Mouse (Mus musculus): Measurements from ENCODE around the gene Pycr2. TPM values are rescaled to one million over a fixed set of nuclear protein-coding genes. Genes with fewer than 3 reads are reported as not detected.
"Not testable (repeated sequence)": the region's sequence is repeated elsewhere in the genome, so short reads cannot be mapped to it uniquely, and the experiment has no call there.

Pycr2 gene
- total RNA-seq, 1 experiment from 2014 or later = 14.3 TPM

DNA sequence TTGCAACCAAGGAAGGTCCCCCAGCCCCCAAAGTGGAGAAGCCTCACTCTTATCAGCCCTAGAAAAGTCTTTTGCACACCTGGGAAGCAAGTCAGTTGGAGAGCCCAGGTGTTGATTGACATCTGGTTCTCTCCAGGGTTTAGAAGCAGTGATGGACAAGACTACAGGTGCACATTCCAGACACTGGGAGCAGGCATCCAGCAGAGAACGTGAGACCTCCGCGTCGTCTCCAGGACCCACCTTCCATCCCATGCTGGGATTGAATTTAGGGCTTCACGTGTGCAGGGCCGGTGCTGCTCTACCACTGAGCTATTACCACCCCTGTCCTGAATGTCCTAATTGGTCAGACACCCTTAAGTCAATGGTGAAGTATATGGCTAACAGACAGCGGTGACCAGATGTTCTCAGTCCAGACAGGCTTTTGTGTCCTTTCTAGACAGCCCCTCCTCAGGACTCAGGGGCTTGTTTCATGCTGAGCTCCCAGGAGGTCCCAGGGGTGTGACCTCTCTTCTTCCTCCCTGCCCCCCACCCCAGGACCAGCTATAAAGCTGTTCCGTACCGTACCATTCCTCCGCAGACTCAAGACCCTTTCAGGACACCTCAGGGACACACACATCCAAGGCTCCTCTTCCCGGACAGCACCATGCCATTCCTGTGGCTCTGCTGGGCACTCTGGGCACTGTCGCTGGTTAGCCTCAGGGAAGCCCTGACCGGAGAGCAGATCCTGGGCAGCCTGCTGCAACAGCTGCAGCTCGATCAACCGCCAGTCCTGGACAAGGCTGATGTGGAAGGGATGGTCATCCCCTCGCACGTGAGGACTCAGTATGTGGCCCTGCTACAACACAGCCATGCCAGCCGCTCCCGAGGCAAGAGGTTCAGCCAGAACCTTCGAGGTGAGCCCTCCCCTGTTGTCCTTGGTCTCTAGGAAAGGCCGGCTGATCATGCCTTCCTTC is 30.6 kb downstream of the Pycr2 start, which contains the start of gene Lefty1:
TSS of gene Lefty1 (plus strand) at position 556 of the 953 bp plus-strand sequence.
- ATAC-seq (replicated peaks; ENCODE audit: insufficient number of reproducible peaks, low FRiP score, low TSS enrichment, poor library complexity, severe bottlenecking) = no peak

DNA sequence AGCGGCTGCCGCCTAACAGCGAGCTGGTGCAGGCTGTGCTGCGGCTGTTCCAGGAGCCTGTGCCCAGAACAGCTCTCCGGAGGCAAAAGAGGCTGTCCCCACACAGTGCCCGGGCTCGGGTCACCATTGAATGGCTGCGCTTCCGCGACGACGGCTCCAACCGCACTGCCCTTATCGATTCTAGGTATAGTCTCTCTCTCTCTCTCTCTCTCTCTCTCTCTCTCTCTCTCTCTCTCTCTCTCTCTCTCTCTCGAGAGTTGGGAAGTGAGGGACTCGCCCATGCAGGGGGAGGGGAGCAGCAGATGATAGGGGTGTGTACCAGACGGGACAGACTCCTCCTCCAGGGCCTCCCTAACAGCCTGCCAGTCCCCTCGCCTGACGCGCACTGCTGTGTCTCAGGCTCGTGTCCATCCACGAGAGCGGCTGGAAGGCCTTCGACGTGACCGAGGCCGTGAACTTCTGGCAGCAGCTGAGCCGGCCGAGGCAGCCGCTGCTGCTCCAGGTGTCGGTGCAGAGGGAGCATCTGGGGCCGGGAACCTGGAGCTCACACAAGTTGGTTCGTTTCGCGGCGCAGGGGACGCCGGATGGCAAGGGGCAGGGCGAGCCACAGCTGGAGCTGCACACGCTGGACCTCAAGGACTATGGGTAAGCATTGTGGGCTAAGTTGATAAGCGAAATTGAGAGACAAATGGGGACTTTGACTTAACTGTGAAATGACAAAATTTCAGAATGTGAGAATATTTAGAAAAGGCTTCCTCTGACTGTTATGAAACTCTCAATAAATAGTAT is 32.7 kb downstream of the Pycr2 start:
- peak; percentile 40; the same call in 1 of the 2 replicates for ATAC-seq (replicated peaks; ENCODE audit: insufficient number of reproducible peaks, low FRiP score, low TSS enrichment, poor library complexity, severe bottlenecking)

DNA sequence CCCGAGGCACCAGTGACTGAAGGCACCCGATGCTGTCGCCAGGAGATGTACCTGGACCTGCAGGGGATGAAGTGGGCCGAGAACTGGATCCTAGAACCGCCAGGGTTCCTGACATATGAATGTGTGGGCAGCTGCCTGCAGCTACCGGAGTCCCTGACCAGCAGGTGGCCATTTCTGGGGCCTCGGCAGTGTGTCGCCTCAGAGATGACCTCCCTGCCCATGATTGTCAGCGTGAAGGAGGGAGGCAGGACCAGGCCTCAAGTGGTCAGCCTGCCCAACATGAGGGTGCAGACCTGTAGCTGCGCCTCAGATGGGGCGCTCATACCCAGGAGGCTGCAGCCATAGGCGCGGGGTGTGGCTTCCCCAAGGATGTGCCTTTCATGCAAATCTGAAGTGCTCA is 33.5 kb downstream of the Pycr2 start:
- not testable (repeated sequence) for ATAC-seq (replicated peaks; ENCODE audit: insufficient number of reproducible peaks, low FRiP score, low TSS enrichment, poor library complexity, severe bottlenecking)

DNA sequence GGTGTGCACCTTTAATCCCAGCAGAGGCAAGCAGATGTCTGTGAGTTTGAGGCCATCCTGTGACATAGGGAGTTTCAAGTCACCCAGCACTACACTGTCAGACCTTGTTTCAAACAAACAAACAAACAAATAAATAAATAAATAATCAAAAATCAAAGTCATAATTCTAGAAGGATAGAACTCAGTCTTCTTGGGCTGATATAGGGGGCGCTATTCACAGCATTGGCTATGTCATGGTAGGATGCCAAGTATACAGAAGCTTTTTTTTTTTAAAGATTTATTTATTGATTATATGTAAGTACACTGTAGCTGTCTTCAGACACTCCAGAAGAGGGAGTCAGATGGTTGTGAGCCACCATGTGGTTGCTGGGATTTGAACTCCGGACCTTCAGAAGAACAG is 34.7 kb downstream of the Pycr2 start:
- ATAC-seq (replicated peaks; ENCODE audit: insufficient number of reproducible peaks, low FRiP score, low TSS enrichment, poor library complexity, severe bottlenecking) = not testable (repeated sequence)

DNA sequence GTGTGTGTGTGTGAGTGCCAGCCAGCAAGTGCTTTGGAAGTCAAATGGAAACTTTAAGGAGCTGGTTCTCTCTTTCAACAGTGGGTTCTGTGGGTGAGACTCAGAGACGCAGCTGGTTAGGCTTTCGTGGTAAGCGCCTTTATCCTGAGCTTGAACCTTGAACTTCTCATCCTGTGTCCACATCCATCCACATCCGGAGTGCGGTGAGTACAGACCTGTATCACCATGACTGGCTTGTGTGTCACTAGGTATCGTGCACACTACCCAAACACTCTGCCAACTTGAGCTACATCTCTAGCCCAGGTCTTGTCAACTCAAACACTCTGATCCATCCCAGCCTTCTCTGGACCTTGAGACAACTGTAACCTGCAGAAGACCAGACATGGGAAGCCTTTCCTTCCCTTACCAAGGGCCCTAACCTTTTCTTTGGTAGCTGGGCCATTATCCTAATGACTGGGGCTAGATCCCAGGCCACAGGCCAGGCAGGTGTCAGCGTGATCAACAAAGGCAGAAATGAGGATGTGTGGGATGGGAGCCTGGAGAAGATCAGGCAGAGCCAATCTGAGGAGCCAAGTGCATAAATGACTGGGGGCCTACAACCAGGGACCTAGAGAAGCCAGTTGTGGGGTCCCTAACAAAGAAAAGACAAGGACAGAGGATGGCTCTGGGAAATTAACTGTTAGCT is 36.8 kb downstream of the Pycr2 start:
- ATAC-seq (replicated peaks; ENCODE audit: insufficient number of reproducible peaks, low FRiP score, low TSS enrichment, poor library complexity, severe bottlenecking) = no peak

DNA sequence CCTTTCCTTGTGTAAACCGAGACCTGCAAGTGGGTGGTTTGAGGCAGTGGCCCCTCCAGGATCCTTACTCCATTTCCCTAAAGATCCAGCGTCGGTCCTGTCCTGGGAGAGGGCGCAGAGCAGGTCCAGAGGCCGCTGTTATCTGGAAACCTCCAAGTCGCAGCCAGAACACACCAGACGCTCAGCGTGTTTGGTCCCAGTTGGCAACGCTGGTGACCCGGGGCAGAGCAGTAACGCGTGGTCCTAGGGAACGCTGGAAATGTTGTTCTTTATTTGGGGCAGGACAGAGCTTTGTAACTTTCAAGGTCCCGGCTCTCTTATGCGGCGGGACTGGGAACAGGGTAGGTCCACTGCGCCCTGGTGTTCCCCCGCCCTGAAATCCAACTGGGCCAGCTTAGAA is 37.6 kb downstream of the Pycr2 start:
- ATAC-seq (replicated peaks; ENCODE audit: insufficient number of reproducible peaks, low FRiP score, low TSS enrichment, poor library complexity, severe bottlenecking) = no peak

DNA sequence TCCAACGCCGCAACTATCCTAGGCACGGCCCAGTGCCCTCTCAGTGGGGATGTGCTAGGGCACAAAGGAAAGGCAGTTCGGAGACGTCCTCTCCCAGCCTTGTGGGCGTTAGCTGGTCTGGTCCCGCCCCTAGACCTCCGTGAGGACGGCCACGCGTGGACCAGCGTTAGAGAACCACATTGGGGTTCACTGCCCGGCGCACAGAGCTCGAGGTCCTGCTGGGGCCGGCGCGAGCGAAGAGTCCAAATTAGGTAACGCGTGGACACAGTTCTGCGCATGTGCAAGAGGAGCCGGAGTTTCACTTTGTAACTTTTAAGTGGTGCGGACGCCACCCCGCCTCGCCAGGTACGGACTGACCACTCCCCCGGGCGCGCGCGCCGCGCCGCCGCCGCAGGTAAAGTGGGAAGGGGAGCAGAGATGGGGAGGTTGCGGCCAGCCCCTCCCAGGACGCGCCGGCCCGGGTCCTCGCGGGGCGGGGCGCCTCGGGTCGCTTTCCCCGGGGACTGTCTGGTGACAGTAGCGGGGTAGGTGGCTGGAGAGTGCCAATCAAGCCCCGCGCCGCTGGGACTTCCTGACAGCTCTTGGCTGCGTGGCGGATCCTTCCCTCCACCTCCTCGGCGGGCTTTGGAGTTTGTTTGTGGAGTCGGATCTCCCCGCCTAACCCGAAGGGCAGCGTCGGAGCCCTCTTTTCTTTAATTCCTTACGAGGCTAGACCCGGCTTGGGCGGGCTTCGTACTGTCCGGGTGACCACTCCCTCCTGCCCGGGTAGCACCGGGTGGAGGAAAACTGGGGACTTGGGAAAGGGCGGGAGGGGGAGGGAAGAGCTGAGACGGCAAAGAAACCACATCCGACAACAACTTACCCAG is 38.3 kb downstream of the Pycr2 start, which contains the start of gene Tmem63a:
TSS of gene Tmem63a (plus strand) at position 179 of the 866 bp plus-strand sequence.
- ATAC-seq (replicated peaks; ENCODE audit: insufficient number of reproducible peaks, low FRiP score, low TSS enrichment, poor library complexity, severe bottlenecking) = peak; percentile 54

DNA sequence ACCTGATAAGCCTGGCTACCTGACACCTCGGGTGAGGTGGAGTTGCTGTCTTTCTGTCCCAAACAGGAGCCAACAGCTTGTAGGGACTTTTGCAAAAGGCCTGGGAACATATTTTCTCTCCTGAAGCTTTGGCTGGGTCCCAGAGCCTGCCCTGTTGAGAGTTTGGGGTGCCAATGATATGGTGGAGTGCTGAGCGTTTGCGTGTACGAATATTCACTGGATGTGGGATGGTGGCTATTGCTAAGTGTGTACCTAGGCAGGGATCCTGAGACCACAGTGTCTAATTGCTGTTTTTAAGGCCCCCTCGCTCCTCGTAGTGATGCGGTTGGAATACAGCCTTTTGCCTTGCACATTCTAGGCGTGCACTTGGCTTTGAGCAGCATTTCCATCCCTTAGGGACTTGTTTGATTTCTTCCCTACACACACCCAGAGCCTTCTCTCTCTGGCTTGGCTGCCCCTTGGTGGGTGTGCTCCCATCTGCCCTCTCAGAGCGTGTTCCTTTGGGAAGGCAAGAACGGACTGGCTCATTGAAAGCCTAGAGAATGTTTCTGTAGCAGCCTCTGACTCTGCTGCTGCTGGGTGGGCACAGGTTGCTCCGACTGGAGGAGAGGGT is 39.0 kb downstream of the Pycr2 start:
- ATAC-seq (replicated peaks; ENCODE audit: insufficient number of reproducible peaks, low FRiP score, low TSS enrichment, poor library complexity, severe bottlenecking) = no peak

DNA sequence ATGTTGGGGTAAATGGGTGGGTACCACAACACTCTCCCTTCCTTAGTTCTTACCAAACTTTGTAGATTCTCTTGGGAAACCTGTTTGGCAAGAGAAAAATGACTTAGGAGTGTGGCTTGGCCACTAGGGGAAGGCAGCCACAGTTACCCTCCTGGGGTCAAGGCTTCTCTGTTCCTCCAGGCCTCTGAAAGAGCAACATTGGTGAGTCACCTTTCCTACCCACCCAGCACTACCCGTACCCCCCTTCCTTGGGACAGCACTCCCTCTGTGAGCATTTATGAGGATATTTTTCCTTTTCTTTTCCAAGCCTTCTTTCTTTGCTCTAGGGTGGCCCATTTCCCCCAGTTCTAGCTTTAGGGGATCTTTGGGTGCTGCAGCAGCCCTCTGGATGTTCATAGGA is 39.8 kb downstream of the Pycr2 start:
- no peak for ATAC-seq (replicated peaks; ENCODE audit: insufficient number of reproducible peaks, low FRiP score, low TSS enrichment, poor library complexity, severe bottlenecking)

DNA sequence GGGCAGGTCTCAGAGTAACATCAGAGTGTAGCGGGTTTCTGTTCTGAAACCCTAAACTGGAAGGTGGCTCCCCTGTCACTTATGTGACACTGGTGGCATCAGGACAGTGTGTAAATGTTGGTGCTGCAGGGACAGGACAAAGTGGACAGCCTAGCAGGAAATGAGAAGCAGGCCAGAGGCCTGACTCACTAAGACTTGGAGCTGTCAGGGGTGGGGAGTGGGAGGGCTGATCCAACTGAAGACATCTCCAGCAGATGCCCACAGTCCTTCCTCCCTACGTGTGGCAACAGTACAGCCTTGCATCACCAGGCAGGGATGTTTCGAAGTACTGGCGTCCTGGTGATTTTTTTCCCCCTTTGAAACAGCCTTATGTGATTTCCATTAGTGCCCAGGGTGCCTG is 40.5 kb downstream of the Pycr2 start:
- 0 out of 2 replicates have a peak, but pooled peaks have one; percentile 25 for ATAC-seq (replicated peaks; ENCODE audit: insufficient number of reproducible peaks, low FRiP score, low TSS enrichment, poor library complexity, severe bottlenecking)

DNA sequence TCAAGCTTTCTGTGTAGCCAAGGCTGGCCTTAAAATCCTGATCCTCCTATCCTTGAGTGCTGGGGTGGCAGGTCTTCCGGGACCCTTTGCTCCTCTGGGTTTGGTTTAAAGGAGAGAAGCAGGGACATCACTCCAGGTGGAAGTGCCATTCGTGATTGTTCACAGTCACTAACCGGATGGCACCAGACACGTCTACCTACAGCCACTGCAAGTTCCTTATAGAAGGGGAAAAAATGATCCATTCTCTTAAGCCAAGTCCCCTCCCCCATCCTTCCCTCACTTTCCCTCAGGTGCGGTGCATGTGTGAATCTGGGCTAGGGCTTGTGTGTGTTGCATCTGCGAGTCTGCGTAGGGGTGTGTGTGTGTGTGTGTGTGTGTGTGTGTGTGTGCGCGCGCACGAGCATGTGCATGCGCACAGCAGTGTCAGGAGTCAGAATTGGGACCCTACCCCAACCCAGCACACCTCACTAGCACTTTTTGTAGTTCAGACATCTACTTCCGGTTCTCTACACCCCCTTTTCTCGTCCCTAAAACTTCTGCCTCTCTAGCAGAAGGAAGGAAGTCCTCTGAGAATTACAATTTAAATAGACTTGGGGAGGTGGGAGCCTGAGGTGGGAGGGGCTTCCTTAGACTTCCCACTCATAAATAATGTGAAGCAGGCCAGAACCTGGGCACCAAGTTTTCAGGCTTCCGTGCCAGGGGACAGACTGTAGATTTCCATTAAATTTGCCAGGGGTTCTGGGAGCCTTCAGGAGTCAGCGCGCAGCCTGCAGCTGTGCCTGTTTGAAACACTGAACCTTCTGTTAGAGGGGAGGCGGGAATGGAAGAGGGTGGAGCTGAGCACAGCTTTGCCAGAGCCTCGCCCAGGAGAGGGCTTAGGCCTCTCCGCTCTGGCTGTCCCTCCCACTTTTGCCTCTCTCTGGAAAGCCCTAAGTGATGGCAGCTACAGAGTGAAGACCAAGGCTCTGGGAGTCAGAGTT is 41.2 kb downstream of the Pycr2 start:
- ATAC-seq (replicated peaks; ENCODE audit: insufficient number of reproducible peaks, low FRiP score, low TSS enrichment, poor library complexity, severe bottlenecking) = no peak

DNA sequence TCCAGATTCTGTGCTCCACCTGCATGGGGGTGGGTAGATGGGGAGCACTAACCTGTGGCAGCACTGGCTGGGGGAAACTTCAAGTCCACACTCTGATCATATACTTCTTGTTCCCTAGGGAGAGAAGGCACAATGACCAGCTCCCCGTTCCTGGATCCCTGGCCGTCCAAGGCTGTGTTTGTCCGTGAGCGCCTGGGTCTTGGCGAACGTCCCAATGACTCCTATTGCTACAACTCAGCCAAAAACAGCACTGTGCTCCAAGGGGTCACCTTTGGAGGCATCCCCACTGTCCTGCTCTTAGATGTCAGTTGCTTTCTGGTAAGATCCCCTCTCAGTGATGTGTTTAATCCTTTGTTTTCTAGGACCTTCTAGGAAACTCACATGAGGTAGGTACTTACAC is 42.4 kb downstream of the Pycr2 start:
- ATAC-seq (replicated peaks; ENCODE audit: insufficient number of reproducible peaks, low FRiP score, low TSS enrichment, poor library complexity, severe bottlenecking) = no peak

DNA sequence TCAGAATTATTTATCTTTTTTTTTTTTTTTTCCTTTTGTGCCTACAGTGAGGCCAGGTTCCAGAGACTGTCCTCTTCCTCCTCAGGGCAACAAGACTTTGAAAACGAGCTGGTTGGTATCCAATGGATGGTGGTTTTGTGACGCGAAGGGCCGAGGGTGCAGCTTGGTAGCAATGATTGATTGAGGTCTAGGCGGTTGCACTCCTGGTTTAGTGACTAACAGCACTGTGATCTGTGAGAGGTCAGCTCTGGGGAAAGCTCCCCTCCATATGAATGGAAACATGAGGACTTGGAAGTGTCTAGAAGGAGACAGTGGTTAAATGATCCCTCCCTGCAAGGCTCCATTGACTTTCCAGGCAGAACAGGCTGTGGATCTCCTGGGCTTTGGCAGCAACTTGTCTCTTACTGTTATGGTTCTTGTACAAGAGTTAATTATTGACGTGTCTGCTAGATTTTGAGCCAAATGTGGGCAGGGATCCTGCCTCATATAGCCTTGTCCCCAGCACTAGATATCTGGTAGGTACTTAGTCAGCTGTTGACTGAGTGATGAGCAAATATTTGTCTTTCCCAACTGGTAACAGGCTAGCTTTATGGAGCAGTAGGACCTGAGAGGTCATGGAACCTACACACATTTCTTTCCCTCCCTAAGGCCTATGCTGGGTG is 48.1 kb downstream of the Pycr2 start:
- no peak for ATAC-seq (replicated peaks; ENCODE audit: insufficient number of reproducible peaks, low FRiP score, low TSS enrichment, poor library complexity, severe bottlenecking)

DNA sequence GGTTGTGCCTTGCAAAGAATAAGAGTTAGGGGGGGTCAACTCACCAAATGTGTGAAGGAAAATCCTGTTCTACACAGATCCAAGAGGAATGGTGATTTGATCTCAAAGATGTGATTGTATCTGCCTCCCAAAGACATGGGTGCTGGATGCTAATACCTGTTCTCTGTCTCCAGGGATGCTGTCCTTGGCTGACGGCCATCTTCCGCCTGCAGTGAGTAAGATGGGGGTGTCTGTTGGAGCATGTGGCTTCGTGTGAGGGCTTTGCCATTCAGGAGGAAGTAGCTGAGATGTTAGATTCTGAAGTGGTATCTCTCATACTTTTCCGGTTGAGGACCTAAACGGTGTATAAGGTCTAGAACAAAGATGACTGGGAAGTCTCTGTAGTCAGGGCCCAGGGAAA is 48.7 kb downstream of the Pycr2 start:
- ATAC-seq (replicated peaks; ENCODE audit: insufficient number of reproducible peaks, low FRiP score, low TSS enrichment, poor library complexity, severe bottlenecking) = no peak

DNA sequence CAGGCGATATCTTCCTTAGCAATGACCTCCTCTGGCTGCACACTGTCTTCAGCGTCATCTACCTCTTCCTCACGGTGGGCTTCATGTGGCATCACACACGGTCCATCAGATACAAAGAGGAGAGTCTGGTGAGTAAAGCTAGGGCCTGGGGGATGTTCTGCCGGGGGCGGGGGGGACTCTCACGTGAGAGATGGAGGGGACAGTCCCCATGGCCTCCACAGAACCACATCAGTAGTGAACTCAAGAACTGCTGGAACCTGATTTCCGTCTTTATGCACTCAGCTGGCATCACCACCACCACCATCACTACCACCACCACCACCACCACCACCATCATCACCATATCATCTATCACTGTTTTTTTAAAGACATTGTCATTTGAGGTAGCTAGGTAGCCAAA is 52.3 kb downstream of the Pycr2 start:
- no peak for ATAC-seq (replicated peaks; ENCODE audit: insufficient number of reproducible peaks, low FRiP score, low TSS enrichment, poor library complexity, severe bottlenecking)

DNA sequence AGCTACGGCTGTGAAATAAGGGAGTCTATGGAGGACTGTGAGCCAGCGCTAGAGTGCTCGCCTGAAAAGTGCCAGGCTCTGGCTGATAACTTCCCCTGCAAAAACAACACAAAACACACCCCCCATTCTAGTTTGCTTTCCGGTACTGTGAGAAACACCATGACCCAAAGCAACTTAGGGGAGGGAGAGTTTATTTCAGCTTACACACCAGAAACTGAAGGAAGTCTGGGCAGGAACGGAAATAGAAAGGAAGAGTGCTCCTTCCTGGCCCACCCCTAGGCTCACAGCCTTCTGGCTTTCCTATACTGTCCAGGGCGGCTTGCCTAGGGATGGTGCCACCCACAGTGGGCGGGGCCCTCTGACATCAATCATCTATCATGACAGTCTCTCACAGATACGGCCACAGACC is 52.9 kb downstream of the Pycr2 start:
- ATAC-seq (replicated peaks; ENCODE audit: insufficient number of reproducible peaks, low FRiP score, low TSS enrichment, poor library complexity, severe bottlenecking) = no peak
